Mouse (Mus musculus): ENCODE measurements around the gene Vash1.

Gene Vash1

GRCm38 (mm10) chr12:86719961-86720639 is 41.6 kb downstream of the Vash1 start:
- DNase-seq (ENCODE audit: low spot score in 2 of 2) = no peak

- DNase-seq (ENCODE audit: low spot score in 2 of 2) = no peak
Measured at GRCm38 (mm10) chr12:86721453-86721852, 43.0 kb downstream of the Vash1 start.

- DNase-seq (ENCODE audit: low spot score in 2 of 2) = no peak
Measured at GRCm38 (mm10) chr12:86724300-86724699, 45.8 kb downstream of the Vash1 start.

GRCm38 (mm10) chr12:86725706-86726105 is 47.2 kb downstream of the Vash1 start:
- peak; percentile 40 to 42 for DNase-seq (ENCODE audit: low spot score in 2 of 2)

GRCm38 (mm10) chr12:86726120-86726640 is 47.7 kb downstream of the Vash1 start, which contains the start of gene Angel1:
Angel1 (minus strand) TSS chr12:86726460.
- peak; percentile 91 to 94 for DNase-seq (ENCODE audit: low spot score in 2 of 2)

- no peak for DNase-seq (ENCODE audit: low spot score in 2 of 2)
Measured at GRCm38 (mm10) chr12:86734319-86734810, 55.9 kb downstream of the Vash1 start, which contains the start of gene Lrrc74a. Lrrc74a (plus strand) TSS chr12:86734369.

All from frontal cortex, postnatal 36 days (tissue).